Mouse (Mus musculus) B cell, adult 2 months (primary cell): Measurements from ENCODE around the gene Tm2d1.
"Not testable (repeated sequence)": the region's sequence is repeated elsewhere in the genome, so short reads cannot be mapped to it uniquely, and the experiment has no call there.

Experiments used
- DNase-seq, 2 experiments: peaks; one replicate each; pipeline ENCODE4 v3.0.0; 2022

Tm2d1 gene

DNA sequence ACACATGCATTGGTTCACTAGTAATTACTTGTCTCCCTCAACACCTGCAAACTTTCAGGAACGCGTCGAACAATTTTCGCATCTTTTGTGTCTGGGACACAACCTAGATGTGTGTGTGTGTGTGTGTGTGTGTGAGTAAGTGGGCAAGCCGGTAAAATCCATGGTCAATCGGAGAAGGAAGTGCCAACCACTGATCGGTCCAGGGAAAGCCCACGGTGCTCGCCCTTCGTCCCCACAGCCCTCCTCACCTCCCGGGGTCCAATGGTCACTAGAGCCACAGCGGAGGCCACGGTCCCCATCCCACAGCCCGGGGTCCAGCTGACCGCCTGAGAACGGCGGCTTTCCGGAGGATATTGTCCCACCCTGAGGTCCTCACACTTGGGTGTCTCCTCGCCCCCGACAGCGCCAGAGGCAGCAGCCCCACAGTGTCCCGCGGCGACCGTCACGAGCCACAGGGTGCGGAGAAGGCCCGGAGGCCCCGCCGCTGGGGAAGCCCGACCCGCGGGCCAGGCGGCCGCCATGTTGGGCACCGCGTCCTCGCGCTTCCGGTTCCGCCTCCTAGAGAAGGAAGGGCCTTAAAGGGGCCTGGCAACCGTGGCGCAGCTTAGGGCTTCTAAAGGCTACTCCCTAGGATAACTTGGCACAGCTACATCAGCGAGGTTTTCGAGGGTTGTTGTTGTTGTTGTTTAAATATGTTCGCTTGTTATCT lies at the start of gene Tm2d1:
Gene Tm2d1 (minus strand): TSS at position 591 of the 709 bp plus-strand sequence.
- DNase-seq = peak; percentile 88 to 89

GRCm38 (mm10) chr4:98428371-98428770 lies 45.3 kb upstream of the Tm2d1 start:
- no peak for DNase-seq

- not testable (repeated sequence) for DNase-seq
Observed at GRCm38 (mm10) chr4:98415150-98415549, 32.0 kb upstream of the Tm2d1 start.

GRCm38 (mm10) chr4:98408455-98408854 lies 25.3 kb upstream of the Tm2d1 start:
- DNase-seq = no peak

GRCm38 (mm10) chr4:98404412-98404811 lies 21.3 kb upstream of the Tm2d1 start:
- no peak for DNase-seq

GRCm38 (mm10) chr4:98403492-98403891 lies 20.4 kb upstream of the Tm2d1 start:
- DNase-seq = no peak

DNA sequence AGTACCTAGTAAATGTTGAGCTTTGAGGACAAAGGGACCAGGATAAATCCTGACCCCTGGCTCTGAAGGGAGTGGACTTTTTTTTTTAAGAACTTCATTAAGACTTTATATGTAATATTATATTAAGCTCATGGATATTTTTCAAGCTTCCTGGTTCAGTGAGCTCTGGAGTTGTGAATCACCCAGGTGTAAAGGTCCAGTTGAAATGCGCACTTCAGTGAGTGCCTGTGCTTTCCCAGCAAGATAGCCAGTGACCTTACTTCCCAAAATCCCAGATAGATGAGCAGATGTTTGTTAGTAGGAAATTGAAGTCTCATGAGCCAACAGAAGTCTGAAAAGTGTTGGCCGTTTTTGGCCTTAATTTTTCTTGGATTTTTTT lies 18.5 kb upstream of the Tm2d1 start:
- no peak for DNase-seq

GRCm38 (mm10) chr4:98400926-98401583 lies 17.9 kb upstream of the Tm2d1 start:
- DNase-seq = no peak

- peak; percentile 60 to 65 for DNase-seq
Observed at GRCm38 (mm10) chr4:98395690-98396437, 12.8 kb upstream of the Tm2d1 start, which contains the start of gene Patj. TSS of gene Patj (plus strand) at chr4:98395785.

- no peak for DNase-seq
Observed at GRCm38 (mm10) chr4:98395346-98395689, 12.2 kb upstream of the Tm2d1 start.

GRCm38 (mm10) chr4:98385036-98385435 lies 1.9 kb upstream of the Tm2d1 start:
- no peak for DNase-seq

- DNase-seq = no peak
Observed at GRCm38 (mm10) chr4:98376943-98377342, 6.2 kb downstream of the Tm2d1 start.

DNA sequence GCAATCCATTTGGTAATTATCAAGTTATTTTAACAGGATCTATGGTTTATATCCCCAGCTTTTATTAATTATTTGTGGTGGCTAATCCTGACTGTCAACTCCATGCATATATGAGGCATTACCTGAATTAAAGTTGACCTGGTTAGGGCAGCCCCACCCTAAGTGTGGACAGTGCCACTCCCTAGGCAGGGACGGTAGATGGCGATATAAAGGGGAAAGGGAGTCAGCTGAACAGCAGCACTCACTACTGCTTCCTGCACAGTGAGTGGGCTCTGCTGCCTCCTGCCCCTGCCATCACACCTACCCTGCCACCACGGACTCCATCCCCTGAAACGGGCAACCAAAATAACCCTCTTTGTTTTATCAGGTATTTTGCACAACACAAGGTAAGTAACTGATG lies 7.7 kb downstream of the Tm2d1 start:
- DNase-seq = peak; percentile 39 to 43

- no peak for DNase-seq
Observed at GRCm38 (mm10) chr4:98358034-98358809, 24.9 kb downstream of the Tm2d1 start.

DNA sequence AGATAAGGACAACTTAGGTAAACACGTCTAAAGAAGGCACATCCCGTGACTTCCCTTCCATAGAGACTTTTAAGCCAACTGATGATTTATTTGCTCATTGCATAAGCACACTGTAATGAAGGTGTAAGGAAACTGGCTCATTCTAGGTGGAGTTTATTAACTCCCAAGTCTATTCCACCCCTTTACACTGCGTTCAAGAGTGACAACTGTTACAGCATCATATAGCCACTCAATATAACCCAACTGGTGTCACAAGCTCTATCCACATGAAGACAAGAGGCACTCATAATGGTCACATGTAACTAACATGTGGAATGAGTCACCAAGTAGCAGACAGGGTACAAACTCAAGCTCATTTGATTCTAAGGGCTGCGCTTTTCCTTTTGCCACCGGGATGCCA lies 34.5 kb downstream of the Tm2d1 start:
- DNase-seq = no peak

DNA sequence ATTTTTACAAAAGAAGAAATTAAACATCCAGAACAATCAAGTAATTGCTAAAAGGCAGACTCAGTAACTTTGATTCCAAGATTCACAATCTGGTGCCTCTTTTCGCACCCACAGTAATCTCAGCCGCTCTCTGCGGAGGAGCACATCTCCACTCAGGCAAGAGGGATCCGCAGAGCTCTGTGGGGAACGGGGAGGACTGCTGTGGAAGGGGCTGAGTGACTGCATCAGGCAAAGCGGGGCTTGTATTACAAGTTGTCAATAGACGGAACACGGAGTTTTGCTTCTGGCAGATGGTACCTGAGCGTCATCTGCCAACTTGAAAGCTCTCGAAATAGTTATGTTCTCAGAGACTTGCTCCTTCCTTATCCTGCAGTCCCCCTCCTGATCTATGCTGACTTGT lies 37.3 kb downstream of the Tm2d1 start:
- no peak for DNase-seq

DNA sequence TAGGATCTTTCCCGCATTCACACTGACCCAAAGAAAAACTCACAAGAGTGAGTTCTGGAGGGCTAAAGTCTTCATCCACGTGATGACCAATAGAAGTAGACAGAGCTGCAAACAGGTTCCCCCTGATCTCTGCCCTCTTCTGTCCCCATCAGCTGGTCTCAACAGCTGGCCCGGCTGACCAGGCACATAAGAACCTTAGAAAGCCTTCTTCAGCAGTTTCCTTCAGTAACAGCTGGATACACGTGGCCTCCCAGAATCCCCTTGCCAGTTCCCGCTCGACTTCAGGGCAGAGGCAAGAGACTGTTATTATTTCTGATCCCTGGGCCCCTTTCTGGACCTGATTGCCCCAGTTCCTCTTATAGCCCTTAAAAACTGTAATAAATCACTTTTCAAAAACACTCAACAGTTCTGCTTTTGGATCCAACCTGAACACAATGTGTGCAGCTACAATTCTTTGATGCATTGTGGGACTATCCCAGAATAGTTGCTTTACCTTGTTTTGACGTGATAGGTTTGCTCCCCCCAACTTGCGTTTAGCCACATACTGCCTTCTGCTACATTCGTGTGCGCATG lies 43.0 kb downstream of the Tm2d1 start:
- DNase-seq = no peak

- DNase-seq = no peak
Observed at GRCm38 (mm10) chr4:98338636-98339630, 44.2 kb downstream of the Tm2d1 start.

- DNase-seq = no peak
Observed at GRCm38 (mm10) chr4:98337197-98337596, 45.9 kb downstream of the Tm2d1 start.

DNA sequence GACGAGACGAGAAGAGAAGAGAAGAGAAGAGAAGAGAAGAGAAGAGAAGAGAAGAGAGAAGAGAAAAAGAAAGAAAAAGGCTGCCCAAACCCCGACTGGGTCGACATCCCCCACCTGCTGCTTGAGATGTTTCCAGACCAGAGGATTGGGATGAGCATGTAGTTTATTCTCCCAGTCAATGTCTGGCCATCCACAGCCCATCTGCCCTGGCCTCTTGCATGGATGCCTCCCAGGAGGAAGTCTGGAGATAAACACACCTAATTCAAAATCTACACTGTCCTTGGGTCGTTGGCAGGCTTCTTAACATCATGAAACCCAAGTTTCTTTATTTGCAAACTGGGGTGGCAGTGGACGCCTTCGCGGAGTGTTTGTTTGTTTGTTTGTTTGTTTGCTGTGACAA lies 47.4 kb downstream of the Tm2d1 start:
- no peak for DNase-seq

GRCm38 (mm10) chr4:98322223-98322622 lies 60.9 kb downstream of the Tm2d1 start:
- peak; percentile 90 for DNase-seq
